In the genomic region with DNA sequence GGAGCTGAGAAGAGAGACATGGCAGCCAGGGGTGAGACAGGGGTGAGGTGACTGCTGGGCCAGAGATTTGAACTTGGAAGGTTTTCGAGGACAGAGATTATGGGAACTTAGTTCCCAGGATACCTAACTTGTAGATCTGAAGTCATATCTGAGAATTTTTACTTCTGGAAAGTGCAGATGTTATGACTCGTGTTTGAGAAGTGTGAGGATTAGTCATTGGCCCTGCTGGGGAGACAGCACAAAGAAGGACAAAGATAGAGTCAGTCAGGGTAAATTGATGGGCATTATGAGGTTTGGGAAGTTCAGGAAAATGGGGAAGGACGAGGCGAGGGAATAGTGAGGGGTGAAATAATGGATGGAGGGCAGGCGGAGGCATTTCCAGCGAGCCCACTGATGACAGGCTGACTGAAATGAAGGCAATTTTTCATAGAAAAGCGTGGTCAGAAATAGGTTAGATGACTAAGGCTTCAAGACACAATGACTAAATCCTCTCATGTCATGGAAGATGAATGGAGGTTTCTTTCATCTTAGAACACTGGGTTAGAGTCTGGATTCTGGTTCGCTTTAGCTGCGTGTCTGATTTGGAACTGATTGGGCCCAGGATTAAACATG, we compare ENCODE assay signal across 16 mouse cellular contexts.
"Had no signal": no experiment of that assay in that cellular context is flagged by ENCODE, and none has a peak within 500 bp of the region (broad histone marks: within the 10 kb centered on the region; RNA-seq: fewer than 3 reads in every experiment).

No protein-coding gene starts in this region.

- H3K27me3 ChIP-seq: limb, embryonic 12.5 days; limb, embryonic 15.5 days; liver, embryonic 15.5 days; lung, embryonic 15.5 days had no signal

- DNase-seq: kidney, postnatal 14 days; kidney, postnatal 4 days; left cerebral cortex, postnatal 4 days; lung, adult 18-20 months; lung, postnatal 14 days; lung, postnatal 4 days; midbrain, embryonic 14.5 days; right cerebral cortex, adult 18-20 months; right cerebral cortex, postnatal 14 days; right cerebral cortex, postnatal 4 days; thymus, adult 2 months; thymus, postnatal 14 days had no signal
